Mouse (Mus musculus) embryonic facial prominence, embryonic 13.5 days (tissue): ENCODE measurements around the gene Scn1b. TPM values are rescaled to one million over a fixed set of nuclear protein-coding genes. Genes with fewer than 3 reads are reported as not detected.
A peak's percentile ranks its signal among the peaks of the same experiment; 100 is the strongest.

ENCODE experiments used
- ATAC-seq: fragments of 200-750 bp; cut with Nextera tagmentation; 2 replicates; pipeline ENCODE4 v1.8.0; 2017; ENCODE audit warnings: low read depth; ENCODE audit not compliant: insufficient number of reproducible peaks, insufficient read depth, low FRiP score, low TSS enrichment
- H3K27ac ChIP-seq: fragments of 300-500 bp; sonication (generic); 2 replicates; pipeline ENCODE4 v1.5.1; 2015; ENCODE audit warnings: moderate library complexity, mild to moderate bottlenecking, inconsistent platforms
- H3K27me3 ChIP-seq: fragments of 300-500 bp; sonication (generic); 2 replicates; pipeline ENCODE4 v1.6.1; 2015; ENCODE audit warnings: mild to moderate bottlenecking, inconsistent platforms
- H3K36me3 ChIP-seq: fragments of 300-500 bp; sonication (generic); 2 replicates; pipeline ENCODE4 v1.6.1; 2015; ENCODE audit warnings: mild to moderate bottlenecking, inconsistent platforms
- H3K4me1 ChIP-seq: fragments of 300-500 bp; sonication (generic); 2 replicates; pipeline ENCODE4 v1.6.1; 2015; ENCODE audit warnings: inconsistent platforms
- H3K4me2 ChIP-seq: fragments of 300-500 bp; sonication (generic); 2 replicates; pipeline ENCODE4 v1.6.1; 2015; ENCODE audit warnings: moderate library complexity, mild to moderate bottlenecking, inconsistent platforms
- H3K4me3 ChIP-seq: fragments of 300-500 bp; sonication (generic); 2 replicates; pipeline ENCODE4 v1.5.1; 2015; ENCODE audit warnings: mild to moderate bottlenecking, inconsistent platforms
- H3K9ac ChIP-seq: fragments of 300-500 bp; sonication (generic); 2 replicates; pipeline ENCODE4 v1.6.1; 2015; ENCODE audit warnings: mild to moderate bottlenecking, inconsistent platforms
- H3K9me3 ChIP-seq: fragments of 300-500 bp; sonication (generic); 2 replicates; pipeline ENCODE4 v1.6.1; 2016; ENCODE audit warnings: inconsistent platforms
- WGBS: fragments of 180-500 bp; shearing (Covaris S2); methylation state at CpG from one replicate; pipeline ENCODE4 v1.1.7; 2015; ENCODE audit warnings: mixed read lengths; 5-methylcytosine and 5-hydroxymethylcytosine counted together
- polyA plus RNA-seq: library from polyadenylated mRNA; unstranded; fragments of >200 nt; fragmentation: Nextera tagmentation; extraction: Ambion mirVana; gene quantifications from 2 replicates; pipeline ENCODE4 v1.2.1, GENCODE M21; 2015

Gene Scn1b
- polyA plus RNA-seq = 4.3 and 4.8 TPM in 2 replicates

DNA sequence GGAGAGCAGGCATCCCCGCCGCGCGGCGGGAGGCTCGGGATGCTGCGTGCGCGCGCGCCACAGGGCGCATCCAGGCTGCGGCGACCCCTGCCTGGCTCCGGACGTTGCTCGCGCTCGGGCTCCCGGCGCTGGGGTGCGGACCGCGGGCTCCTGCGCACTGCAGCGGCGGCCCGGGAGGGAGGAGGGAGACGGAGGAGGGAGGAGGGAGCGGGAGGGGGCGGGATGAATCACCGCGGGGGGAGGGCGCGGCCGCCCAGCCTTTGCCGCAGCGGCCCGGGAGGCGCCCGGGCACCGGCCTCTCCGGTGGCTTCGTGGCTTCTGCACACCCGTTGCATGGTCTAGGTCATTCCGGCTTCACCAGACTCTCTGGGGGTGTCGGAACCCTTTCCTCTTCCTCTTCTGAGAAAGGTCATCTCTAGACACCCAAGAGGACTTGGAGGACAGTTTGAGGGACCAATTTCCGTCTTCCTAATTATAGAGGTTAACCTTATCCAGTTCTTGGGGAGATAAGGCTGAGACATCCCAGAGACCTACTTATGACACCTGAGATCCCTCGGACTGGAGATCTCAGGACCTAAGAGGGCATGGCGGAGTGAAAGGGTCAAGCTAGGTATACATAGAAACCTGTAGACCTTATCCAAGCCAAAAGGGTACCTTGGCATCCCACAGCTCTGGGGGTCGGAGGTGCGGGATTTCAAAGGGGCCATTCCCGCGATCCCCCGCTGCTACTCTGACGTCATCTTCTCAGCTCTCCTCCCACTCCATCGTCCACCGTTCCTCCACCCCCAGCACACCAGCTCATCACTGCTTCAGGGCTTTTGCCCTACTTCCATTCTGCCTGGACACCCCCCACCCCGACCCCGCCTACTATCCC is at the start of gene Scn1b:
Gene Scn1b, minus strand, starts transcription at position 153 of the 874 bp plus-strand sequence.
- H3K4me1 ChIP-seq = peaks cover 8% of the 10 kb centered on the region
- peaks cover 41% of the 10 kb centered on the region for H3K36me3 ChIP-seq
- H3K4me3 ChIP-seq = peak within 1 kb of the TSS; percentile 69
- no peaks in the 10 kb centered on the region for H3K9me3 ChIP-seq
- H3K27me3 ChIP-seq = peaks cover 41% of the 10 kb centered on the region
- peak within 1 kb of the TSS; percentile 99 for H3K4me2 ChIP-seq
- under 1% methylated on average over 50 of the region's 60 CpGs for WGBS
- no peak for ATAC-seq
- peak within 1 kb of the TSS; percentile 77 for H3K9ac ChIP-seq
- H3K27ac ChIP-seq = no peak within 1 kb of the TSS

DNA sequence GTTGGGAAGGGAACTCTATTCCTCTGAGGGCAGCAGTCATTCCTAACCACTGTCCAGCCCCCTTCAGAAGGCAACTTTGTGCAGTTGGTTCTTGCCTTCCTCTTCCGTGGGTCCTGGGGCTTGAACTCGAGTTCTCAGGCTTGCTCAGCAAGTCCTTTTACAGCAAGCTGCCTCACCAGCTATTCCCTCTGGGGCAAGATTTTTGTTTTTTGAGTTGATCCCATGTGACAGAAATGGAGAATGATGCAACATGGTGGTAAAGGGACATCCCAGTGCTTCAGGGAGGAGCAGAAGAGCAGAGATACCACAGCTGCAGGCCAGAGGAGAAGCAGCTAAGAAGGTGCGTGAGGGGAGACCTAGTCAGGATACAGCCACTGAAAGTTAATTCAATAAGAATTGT is 48.3 kb upstream of the Scn1b start:
- H3K36me3 ChIP-seq = no peaks in the 10 kb centered on the region
- 82% methylated on average over 3 of the region's 3 CpGs for WGBS

GRCm38 (mm10) chr7:31174466-31174865 is 47.7 kb upstream of the Scn1b start:
- Histone ChIP-seq H3K27ac (no peak overlapping the region), H3K4me2 (no peak overlapping the region), H3K9me3 (no peaks in the 10 kb centered on the region), H3K4me3 (no peak overlapping the region), H3K4me1 (peaks cover 5% of the 10 kb centered on the region; the same call in 1 of the 2 replicates), H3K9ac (no peak overlapping the region), H3K36me3 (no peaks in the 10 kb centered on the region), H3K27me3 (peaks cover 10% of the 10 kb centered on the region)
- WGBS = 68% methylated on average over 8 of the region's 8 CpGs
- no peak for ATAC-seq

More for the DNA sequence above, 48.3 kb upstream of the Scn1b start:
- peaks cover 10% of the 10 kb centered on the region for H3K27me3 ChIP-seq
- no peak overlapping the region for H3K4me3 ChIP-seq
- H3K9me3 ChIP-seq = no peaks in the 10 kb centered on the region
- ATAC-seq = no peak
- no peak overlapping the region for H3K9ac ChIP-seq
- peaks cover 5% of the 10 kb centered on the region; the same call in 1 of the 2 replicates for H3K4me1 ChIP-seq
- H3K27ac ChIP-seq = no peak overlapping the region
- no peak overlapping the region for H3K4me2 ChIP-seq

- no peak overlapping the region for H3K9ac ChIP-seq
- H3K36me3 ChIP-seq = no peaks in the 10 kb centered on the region
- H3K27ac ChIP-seq = no peak overlapping the region
- no peaks in the 10 kb centered on the region for H3K27me3 ChIP-seq
- ATAC-seq = no peak
- 16% methylated on average over 2 of the region's 2 CpGs for WGBS
- no peaks in the 10 kb centered on the region for H3K9me3 ChIP-seq
- H3K4me2 ChIP-seq = no peak overlapping the region
- no peak overlapping the region for H3K4me3 ChIP-seq
- H3K4me1 ChIP-seq = peaks cover 5% of the 10 kb centered on the region; the same call in 1 of the 2 replicates
Measured at GRCm38 (mm10) chr7:31172238-31172637, 45.4 kb upstream of the Scn1b start.

DNA sequence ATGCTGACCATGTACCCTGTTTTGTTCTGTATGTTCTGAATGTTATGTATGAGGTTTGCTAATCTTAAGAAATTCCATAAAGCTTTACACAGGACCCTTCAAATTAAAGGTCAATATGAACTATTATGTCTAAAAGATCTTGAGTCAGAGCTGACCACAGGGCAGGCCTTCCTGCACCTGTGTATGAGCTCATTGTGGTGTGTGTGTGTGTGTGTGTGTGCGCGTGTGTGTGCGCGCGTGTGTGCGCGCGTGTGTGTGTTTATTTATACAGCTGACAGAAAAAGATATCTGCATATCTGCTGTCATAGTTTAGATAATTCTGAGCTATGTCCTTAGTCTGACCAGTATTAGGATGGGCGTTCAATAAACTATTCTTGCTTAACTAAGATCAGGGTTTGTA is 43.7 kb upstream of the Scn1b start:
- Histone ChIP-seq H3K4me2 (no peak overlapping the region), H3K4me3 (no peak overlapping the region), H3K4me1 (no peaks in the 10 kb centered on the region), H3K9ac (no peak overlapping the region), H3K27me3 (no peaks in the 10 kb centered on the region), H3K36me3 (no peaks in the 10 kb centered on the region), H3K27ac (no peak overlapping the region), H3K9me3 (no peaks in the 10 kb centered on the region)
- no peak for ATAC-seq
- WGBS = 96% methylated on average over 9 of the region's 9 CpGs

DNA sequence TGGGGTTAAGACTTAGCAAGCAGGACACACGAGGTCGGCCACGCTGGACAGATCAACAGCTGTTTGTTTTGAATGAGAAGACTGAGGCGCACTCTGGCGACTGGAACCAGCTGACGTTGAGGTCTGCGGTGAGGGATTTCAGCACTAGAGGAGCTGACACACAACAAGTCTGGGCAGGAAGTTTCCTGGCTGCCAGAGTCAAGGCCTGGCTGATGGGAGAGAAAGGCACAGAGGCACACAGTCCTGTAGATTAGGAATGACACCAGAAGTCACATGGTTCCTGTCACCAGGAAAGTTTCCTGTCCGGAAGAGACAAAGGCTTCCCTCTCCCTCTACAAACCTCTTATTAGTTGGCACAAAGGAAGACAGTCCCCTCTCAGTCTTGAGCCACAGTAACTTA is 41.6 kb upstream of the Scn1b start:
- no peak overlapping the region for H3K27ac ChIP-seq
- H3K4me1 ChIP-seq = no peaks in the 10 kb centered on the region
- no peak overlapping the region for H3K4me2 ChIP-seq
- no peak overlapping the region for H3K9ac ChIP-seq
- H3K9me3 ChIP-seq = no peaks in the 10 kb centered on the region
- H3K36me3 ChIP-seq = no peaks in the 10 kb centered on the region
- H3K27me3 ChIP-seq = no peaks in the 10 kb centered on the region
- ATAC-seq = no peak
- no peak overlapping the region for H3K4me3 ChIP-seq
- WGBS = 54% methylated on average over 8 of the region's 8 CpGs

GRCm38 (mm10) chr7:31164748-31165147 is 37.9 kb upstream of the Scn1b start:
- WGBS = 63% methylated on average over 1 of the region's 1 CpGs
- no peaks in the 10 kb centered on the region for H3K27me3 ChIP-seq
- H3K4me3 ChIP-seq = no peak overlapping the region
- no peak overlapping the region for H3K4me2 ChIP-seq
- no peaks in the 10 kb centered on the region for H3K9me3 ChIP-seq
- H3K4me1 ChIP-seq = peaks cover 4% of the 10 kb centered on the region; the same call in 1 of the 2 replicates
- no peaks in the 10 kb centered on the region for H3K36me3 ChIP-seq
- H3K9ac ChIP-seq = no peak overlapping the region
- no peak overlapping the region for H3K27ac ChIP-seq
- ATAC-seq = no peak

- Histone ChIP-seq H3K9me3 (no peaks in the 10 kb centered on the region), H3K4me1 (peaks cover 4% of the 10 kb centered on the region; the same call in 1 of the 2 replicates), H3K36me3 (no peaks in the 10 kb centered on the region), H3K4me2 (no peak overlapping the region), H3K27me3 (no peaks in the 10 kb centered on the region), H3K4me3 (no peak overlapping the region), H3K27ac (no peak overlapping the region), H3K9ac (no peak overlapping the region)
- WGBS = 60% methylated on average over 3 of the region's 3 CpGs
- no peak for ATAC-seq
Measured at GRCm38 (mm10) chr7:31163666-31164577, 37.1 kb upstream of the Scn1b start.

- Histone ChIP-seq H3K27ac (no peak overlapping the region), H3K36me3 (no peaks in the 10 kb centered on the region), H3K4me2 (no peak overlapping the region), H3K9me3 (no peaks in the 10 kb centered on the region), H3K27me3 (no peaks in the 10 kb centered on the region), H3K4me1 (peaks cover 4% of the 10 kb centered on the region; the same call in 1 of the 2 replicates), H3K9ac (no peak overlapping the region), H3K4me3 (no peak overlapping the region)
- no peak for ATAC-seq
- WGBS = 70% methylated on average over 11 of the region's 11 CpGs
Measured at GRCm38 (mm10) chr7:31162324-31162723, 35.5 kb upstream of the Scn1b start.

DNA sequence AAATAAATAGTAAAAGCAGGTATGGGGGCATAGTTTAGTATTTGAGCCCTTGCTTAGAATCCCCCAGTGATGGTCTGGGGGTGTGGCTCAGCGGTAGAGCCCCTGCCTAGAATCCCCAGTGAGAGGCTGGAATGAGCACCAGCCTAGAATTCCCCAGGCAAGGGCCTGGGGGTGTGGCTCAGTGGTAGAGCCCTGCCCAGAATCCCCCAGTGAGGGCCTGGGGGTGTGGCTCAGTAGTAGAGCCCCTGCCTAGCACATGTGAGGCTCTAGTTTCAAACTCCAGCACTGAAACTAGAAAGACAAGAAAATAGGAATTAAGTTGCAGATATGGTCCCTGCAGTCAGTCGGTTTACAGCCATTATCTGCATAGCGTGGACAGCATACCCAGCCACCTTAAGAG is 35.0 kb upstream of the Scn1b start:
- H3K9me3 ChIP-seq = no peaks in the 10 kb centered on the region
- H3K4me3 ChIP-seq = no peak overlapping the region
- no peak for ATAC-seq
- no peaks in the 10 kb centered on the region for H3K36me3 ChIP-seq
- no peaks in the 10 kb centered on the region for H3K27me3 ChIP-seq
- no peak overlapping the region for H3K9ac ChIP-seq
- H3K27ac ChIP-seq = no peak overlapping the region
- peaks cover 4% of the 10 kb centered on the region; the same call in 1 of the 2 replicates for H3K4me1 ChIP-seq
- 54% methylated on average over 3 of the region's 3 CpGs for WGBS
- H3K4me2 ChIP-seq = no peak overlapping the region

GRCm38 (mm10) chr7:31161246-31161645 is 34.4 kb upstream of the Scn1b start:
- Histone ChIP-seq H3K4me1 (peaks cover 4% of the 10 kb centered on the region; the same call in 1 of the 2 replicates), H3K27ac (no peak overlapping the region), H3K4me3 (no peak overlapping the region), H3K9ac (no peak overlapping the region), H3K36me3 (no peaks in the 10 kb centered on the region), H3K27me3 (no peaks in the 10 kb centered on the region), H3K4me2 (no peak overlapping the region), H3K9me3 (no peaks in the 10 kb centered on the region)
- no peak for ATAC-seq
- 78% methylated on average over 3 of the region's 3 CpGs for WGBS
